Mouse (Mus musculus) heart, adult 10 weeks (tissue): ENCODE results near the gene Inip. TPM values are rescaled to one million over a fixed set of nuclear protein-coding genes. Genes with fewer than 3 reads are reported as not detected.

Source experiments
- polyA plus RNA-seq: library from polyadenylated mRNA; stranded (reverse); fragments of 350-450 nt; fragmentation: Illumina TruSeq; extraction: RNeasy Lipid Tissue Mini Kit (QIAGEN cat#74804); gene quantifications from one replicate; pipeline ENCODE4 v1.2.3, GENCODE M21; 2014; ENCODE audit warnings: low read depth, low replicate concordance

Inip gene
- 11.2 TPM for polyA plus RNA-seq

GRCm38 (mm10) chr4:59801489-59801888, at the start of gene Inip:
Gene Inip, minus strand, starts transcription at chr4:59801589.

GRCm38 (mm10) chr4:59805181-59805967, 4.0 kb upstream of the Inip start, which contains the start of gene Snx30:
Gene Snx30, plus strand, starts transcription at chr4:59805840.

Other genes with a start within 250 kb of the Inip start
- 220 TPM for gene Hsdl2, start 220.0 kb downstream of the Inip start, polyA plus RNA-seq
- gene E130308A19Rik, start 175.4 kb downstream of the Inip start, polyA plus RNA-seq: 4.3 TPM
- gene Snx30, start 4.3 kb upstream of the Inip start, polyA plus RNA-seq: 4.0 TPM
- 0.39 TPM for gene Slc46a2, start 113.5 kb upstream of the Inip start, polyA plus RNA-seq
- gene Mup4, start 159.1 kb upstream of the Inip start, polyA plus RNA-seq: not detected
- not detected for gene Mup6, start 162.7 kb upstream of the Inip start, polyA plus RNA-seq